Mouse (Mus musculus) telencephalon, adult 2 months (tissue): ENCODE measurements around the gene Gpr62.

Experiments used
- DNase-seq: peaks from one replicate; pipeline ENCODE4 v3.0.0-alpha.2; 2011; ENCODE audit warnings: low read depth, low spot score

The Gpr62 gene

DNA sequence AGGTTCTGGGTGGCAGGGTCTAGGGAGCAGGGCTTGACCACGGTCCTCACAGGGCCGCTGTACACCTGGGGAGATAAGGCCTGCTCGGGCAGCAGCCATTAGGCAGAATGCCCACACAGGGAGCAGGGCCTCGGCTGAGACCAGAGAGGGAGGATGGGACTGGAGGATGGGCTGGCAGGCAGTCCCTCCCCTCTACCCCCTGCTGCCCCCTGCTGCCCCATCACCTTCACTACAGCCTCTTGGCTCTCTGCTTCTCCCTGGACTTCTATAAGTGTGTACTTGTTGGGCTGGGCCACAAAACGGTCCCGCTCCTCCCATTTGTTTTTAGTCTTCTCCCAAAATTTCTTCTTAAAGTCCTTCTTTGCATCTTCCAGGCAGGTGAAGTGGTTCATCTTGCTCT is 8.7 kb upstream of the Gpr62 start:
- no peak for DNase-seq

DNA sequence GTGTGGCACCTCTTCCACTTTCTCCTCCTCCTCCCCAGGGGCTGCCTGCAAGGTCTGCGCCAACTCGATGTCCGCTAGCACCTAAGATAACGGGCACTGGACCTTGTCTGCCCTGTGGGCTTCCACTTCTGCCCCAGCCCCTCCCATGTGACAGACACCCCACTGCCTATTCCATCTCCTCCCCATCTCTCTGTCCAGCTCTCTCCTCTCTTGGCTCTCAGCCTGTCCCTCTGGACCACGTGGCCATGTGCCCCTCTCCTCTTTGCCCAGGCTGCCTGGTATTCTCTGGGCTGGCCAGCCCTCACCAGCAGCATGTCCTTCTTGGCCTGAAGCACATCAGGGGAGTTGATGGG is 8.0 kb upstream of the Gpr62 start:
- no peak for DNase-seq

DNA sequence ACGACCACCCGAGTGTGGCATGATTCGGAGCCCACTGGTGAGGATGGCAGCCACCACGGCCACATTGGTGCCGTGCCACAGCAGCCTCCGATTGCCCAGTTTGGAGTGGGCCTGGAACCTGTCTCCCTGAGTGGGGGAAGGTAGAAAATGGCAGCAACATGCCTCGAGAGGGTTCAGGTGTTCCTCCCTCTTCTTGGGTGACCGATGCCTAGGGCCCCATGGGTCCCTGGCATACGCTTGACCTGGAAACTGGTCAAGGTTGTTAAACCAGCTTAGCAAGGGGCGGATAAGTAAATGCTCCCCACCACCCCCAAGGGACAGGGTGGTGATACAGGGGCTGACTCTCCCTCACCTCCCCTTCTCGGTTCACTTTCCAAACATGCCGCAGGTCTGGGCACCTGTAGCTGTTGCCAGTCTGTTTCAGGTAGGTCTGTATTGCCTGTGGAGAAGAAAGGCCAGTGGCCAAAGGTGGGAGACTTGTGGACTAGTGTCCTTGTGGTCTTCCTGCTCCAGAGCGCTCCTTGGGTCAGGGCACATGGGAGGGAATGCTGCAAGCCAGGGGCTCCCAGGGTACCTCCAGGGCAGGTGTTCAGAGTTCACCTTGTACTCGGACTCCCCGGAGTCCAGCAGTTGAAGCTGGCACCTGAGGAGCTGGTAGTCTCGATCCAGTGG is 7.5 kb upstream of the Gpr62 start:
- DNase-seq: no peak

DNA sequence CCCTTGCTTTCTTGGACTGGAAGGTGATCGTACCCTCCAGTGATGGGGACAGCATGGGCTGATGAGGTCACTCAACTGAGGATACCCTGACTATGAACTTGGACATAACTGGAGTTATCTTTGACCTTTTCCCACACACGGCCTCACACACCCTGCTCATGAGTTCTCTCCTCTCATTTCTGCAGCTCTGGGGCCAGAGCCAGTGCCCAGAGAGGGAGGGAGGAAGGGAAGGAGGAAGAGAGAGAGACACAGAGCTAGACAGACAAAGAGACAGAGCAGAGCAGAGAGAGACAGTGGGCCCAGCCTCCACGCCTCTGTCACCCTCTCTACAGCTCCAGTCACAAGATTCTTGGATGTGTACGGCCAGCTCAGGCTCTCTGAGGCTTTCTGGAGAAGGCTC is 6.6 kb upstream of the Gpr62 start:
- no peak for DNase-seq

DNA sequence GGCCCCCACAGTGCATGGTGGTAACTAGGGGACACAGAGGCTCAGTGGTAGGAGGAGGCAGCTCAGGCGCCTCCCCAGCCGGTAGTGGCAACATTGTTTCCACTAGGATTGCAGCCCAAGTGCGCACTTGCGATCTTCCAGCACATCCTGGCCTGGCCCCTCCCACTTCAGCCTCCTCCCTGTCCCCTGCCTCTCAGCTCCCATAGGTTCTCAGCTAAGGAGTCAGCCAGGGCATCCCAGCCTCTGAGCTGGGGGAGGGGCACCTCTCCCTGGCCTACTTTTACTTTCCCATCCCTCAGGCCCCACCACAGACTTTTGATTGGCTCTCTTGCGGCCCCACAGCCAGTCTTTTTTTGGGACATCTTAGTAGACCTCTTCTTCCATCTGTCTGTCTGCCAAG is 6.2 kb upstream of the Gpr62 start:
- DNase-seq: no peak

DNA sequence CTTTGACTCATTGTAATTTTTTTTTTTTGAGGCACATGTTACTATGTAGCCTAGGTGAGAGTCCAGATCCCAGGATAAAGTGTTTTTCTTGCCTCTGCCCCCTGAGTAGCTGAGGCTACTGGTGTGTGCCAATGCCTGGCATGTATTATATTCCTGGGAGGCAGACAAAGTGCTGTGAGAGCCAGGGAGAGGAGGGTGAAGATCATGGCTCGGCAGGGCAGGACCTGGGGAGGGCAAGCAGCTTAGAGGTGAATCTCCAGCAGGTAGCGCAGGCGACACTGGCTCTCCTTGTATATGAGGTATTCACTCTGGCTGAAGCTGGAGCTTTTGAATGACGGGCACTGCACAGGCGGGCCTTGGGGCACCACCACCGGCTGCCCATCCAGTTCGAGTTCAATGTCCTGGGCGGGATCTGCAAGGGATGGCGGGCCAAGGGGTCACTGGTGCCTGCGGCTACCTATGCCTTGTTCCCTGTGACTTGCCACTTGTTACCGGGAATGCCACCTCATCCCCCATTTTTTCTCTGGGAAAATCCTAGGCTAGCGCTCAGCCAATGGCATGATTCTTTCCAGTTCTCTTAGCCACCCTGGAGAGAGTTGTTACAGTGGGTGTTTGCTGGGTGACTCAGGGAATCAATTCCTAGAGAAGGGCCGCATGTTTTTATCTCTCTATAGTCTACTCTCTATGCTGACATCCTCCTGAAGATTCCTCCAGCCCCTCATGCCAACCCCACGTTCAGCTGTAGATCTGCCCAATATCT is 5.4 kb upstream of the Gpr62 start:
- DNase-seq: no peak

DNA sequence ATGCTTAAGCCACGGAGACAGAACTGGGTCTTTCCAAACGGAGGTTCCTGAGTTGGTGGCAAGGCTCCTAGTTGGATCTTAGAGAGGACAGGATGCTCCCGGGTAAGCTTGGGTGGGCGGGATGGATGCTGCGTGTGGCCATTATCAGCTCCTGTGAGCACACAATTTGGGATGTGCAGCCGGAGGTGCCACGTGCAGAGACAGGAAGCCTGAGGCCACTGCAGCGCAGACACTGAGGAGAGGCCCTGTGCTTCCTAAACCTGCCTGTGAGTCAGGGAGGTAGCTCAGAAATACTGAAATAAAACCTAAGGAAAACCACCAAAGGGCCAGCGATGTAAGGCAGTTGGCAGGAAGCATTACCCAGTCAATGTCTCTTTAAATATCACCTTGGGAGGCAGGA is 4.0 kb upstream of the Gpr62 start:
- no peak for DNase-seq

DNA sequence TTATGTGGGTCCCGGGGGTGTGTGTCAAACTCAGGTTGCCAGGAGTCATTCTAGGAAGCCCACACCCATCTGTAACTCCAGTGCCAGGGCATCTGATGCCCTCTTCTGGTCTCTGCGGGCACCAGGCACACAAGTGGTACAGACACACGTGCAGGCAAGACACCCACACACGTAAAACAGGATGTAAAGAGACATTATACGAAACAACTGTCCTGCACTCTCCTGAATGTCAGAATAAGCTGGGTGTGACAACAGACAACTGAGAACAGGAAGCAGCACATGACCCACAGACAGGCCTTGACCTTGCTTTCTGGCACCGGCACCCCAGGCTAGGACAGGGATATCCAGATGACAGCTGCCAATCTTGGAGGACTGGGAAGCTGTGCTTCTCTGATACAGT is 3.6 kb upstream of the Gpr62 start:
- no peak for DNase-seq

DNA sequence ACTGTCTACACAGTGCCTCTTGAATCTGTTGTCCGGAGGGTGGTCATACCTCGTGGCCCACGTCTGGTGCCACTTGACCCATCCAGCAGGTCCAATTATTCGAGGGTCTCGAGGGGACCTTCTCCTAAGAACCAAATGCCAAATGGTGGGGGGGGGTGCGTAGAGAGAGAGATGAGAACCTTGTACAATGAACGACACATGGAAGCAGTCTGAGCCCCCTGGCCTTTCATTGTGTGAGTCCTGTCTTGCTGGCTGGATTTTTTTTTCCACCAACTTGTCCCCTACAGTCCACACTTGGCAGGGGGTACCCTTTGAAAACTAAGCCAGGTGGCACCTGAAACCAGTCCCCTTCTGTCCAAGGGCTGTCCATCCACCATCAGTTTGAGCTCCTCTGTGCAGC is 2.0 kb upstream of the Gpr62 start:
- no peak for DNase-seq

DNA sequence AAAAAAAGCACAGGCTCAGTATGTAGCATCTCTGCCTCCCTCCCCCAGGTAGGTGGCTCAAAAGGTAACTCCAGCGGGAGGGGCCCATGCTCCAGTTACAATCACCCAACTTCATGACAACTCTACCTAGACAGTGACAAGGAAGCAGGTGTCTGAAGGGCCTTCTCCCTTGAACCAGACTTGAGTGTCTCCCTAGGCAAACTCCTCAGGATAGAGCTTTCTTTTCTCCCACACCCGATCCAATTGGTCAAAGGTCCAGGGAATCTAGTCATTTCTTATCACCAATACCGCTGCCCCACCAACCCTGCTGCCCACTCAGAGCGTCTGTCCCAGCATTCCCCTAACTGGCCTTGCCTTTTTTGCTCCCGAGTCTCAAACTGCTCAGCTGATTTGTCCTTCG is 983 bp upstream of the Gpr62 start:
- no peak for DNase-seq

DNA sequence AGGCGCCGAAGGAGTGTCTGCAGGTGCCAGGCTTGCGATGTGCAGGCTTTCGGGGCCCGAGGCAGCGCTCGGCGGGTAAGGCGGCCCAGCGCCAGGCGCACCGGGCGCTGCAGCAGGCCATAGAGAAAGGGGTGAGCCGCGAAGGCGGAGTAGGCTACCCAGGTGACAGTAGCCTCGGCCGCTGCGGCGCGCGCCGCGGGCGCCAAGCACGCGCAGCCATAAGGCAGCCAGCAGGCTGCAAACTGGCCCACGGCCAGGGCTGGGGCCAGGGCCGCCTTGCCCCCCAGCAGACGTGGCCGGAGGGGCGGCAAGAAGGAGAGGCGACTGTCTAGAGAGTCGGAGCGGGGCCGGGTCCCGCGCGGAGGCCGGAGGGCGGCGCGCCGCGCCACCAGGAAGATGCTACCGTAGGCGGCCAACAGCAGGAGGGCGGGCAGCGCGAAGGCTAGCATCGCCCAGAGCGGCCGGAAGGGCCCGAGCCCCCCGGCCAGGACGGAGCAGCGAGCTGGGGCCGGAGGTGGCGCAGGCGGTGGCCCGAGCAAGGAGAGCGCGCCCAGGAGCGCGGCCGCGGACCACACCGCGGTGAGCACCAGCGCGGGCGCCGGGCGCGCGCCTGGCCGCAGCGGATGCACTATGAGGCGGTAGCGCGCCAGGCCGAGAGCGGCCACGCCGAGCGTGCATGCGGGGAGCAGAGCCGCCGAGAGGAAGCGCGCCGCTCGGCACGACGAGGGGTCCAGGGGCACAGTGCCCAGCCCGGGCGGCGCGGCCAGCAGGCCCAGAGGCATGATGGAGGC is 792 bp downstream of the Gpr62 start:
- no peak for DNase-seq

DNA sequence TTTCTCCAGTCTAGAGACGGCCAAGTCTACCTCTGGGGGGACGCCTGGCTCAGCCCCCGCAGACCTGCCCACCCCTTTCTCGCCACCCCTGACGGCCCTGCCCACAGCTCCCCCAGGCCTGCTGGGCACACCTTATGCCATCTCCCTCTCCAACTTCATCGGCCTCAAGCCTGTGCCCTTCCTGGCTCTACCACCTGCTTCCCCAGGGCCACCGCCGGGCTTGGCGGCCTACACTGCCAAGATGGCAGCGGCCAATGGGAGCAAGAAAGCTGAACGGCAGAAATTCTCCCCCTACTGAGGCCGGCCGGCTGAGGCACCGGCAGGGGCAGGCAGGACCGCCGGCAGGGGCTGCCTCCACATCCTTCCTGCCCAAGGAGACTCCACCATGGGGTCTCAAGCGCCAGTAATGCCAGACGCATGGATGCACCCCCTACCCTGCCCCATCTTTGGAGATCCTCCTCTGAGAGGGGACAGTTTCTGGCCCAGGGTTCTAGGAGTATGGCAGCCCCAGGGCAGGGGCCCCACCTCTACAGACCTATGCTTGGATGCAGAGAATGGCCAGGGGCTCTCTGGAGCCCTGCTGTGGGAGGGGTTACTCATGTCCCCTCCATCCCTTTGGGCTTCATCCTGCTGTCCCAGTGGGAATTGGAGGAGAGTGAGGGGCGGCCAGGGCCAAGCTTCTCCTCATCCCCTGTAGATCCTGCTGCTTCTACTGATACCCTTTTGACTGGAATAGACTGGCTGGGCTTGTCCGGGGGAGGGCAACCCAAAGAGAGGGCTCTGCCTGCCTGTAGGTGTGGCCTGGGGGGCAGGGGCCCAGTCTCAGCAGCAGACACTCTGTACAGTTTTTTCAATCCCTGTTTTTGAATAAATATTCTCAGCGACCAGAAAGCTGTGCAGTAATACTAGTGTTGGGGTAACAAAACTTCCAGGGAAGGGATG is 2.3 kb downstream of the Gpr62 start:
- DNase-seq: no peak

DNA sequence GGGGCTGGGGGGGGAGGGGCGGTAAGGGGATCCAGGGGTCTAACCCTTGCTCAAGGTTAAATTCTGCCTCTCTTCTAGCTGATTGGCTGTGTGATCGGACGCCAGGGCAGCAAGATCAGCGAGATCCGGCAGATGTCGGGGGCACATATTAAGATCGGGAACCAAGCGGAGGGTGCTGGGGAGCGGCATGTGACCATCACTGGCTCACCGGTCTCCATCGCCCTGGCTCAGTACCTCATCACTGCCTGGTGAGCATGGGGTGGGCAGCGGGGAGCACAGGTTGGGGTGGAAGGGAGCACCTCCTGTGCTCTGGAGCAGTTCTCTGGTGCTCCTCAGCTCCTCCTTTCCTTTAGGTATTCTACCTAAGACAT is 3.3 kb downstream of the Gpr62 start:
- no peak for DNase-seq

DNA sequence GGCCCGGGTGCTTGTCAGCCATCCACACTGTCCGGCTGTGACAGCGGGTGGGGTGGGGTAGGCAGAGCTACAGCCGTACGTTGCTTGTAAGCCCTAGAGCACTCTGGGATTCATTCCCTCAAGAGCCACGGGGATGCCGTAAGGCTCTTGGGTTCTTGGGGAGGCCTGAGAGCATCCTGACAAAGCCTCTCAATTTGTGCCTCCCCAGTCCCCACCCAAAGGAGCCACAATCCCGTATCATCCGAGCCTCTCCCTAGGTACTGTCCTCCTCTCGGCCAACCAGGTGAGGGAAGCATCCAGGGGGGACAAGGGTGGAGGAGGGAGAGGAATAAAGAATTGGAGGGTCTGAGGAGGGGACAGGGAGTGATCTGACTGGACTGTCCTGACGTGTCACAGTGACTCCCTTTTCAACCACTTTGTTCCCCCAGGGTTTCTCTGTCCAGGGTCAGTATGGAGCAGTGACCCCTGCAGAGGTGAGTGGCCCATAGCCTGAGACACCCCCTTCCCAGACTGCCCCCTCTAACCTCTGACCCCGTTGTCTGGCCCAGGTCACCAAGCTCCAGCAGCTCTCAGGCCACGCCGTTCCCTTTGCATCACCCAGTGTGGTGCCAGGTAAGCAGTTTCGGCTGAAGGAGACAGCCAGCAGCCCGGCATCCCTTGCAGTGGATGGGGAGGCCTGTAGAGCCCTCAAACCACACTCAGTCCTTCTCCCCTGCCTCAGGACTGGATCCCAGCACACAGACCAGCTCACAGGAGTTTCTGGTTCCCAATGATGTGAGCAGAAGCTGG is 3.9 kb downstream of the Gpr62 start:
- DNase-seq: no peak

DNA sequence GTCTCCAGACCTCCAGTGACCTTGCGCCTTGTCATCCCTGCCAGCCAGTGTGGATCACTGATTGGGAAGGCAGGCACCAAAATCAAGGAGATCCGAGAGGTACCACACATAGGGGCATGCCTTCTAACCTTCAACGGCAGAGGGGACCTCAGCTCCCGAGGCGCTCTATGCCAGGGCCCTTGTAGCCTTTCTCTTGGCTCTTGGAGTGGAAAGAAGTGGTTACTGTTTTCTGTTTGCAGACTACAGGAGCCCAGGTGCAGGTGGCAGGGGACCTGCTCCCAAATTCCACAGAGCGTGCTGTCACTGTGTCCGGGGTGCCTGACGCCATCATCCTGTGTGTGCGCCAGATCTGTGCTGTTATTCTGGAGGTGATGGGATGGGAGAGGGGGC is 4.7 kb downstream of the Gpr62 start:
- no peak for DNase-seq

DNA sequence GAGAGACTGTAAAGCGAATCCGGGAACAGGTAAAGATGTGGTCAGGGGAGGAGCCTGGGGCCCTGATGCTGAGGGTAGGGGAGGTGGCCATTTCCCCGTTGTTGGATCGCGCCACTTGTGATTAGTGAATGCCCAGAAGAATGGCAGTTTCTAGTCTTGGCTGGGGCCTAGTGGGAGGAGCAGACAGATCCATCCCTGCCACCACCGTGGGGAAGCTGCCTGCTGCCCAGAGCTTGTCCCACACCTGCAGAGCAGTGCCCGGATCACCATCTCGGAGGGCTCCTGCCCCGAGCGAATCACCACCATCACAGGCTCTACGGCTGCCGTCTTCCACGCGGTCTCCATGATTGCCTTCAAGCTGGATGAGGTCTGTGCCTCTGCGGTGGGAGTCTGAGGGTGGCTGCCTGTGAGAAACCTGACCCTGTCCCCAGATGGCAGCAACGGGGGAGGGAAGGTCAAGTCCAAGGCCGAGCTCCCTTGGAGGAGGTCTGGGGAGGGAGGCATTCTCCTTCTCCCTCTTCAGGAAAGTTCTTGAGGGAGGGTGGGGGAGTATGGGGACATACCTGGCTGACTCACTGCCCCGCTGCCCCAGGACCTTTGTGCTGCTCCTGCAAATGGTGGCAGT is 5.2 kb downstream of the Gpr62 start:
- no peak for DNase-seq

DNA sequence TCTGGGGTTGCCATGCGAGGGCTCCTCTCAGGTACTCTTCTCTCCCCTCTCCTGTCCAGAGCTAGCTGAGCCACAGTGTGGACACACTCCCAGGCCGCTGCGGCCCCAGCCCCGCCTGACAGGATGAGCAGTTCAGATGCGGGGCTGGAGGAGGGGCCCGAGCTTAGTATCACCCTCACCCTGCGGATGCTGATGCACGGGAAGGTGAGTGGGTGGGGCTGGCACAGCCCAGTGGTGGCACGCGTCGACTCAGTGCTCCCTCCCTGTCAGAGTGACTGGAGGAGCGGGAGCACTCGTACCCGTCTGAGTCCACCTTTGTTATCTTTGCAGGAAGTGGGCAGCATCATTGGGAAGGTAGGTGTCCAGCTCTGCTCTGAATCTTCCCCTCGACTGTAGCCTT is 5.8 kb downstream of the Gpr62 start:
- no peak for DNase-seq

DNA sequence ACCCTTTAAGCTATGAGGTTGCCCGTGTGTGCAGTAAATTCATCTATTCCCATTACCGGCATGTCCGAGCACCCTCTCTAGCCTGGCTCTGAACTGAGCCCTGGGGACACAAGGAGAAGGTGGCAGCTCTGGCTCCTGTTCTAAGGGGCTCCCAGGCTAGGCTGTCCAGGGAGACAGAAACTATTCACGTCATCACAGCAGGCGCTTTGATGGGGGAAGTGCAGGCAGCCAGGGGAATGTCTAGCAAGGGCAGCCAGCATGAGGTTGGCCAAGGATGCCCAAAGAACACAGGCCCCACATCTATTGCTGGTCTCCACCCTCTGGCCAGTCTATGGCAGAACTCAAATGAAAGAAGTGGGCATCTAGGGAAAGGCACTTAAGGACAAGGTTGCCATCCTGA is 7.8 kb downstream of the Gpr62 start:
- no peak for DNase-seq

DNA sequence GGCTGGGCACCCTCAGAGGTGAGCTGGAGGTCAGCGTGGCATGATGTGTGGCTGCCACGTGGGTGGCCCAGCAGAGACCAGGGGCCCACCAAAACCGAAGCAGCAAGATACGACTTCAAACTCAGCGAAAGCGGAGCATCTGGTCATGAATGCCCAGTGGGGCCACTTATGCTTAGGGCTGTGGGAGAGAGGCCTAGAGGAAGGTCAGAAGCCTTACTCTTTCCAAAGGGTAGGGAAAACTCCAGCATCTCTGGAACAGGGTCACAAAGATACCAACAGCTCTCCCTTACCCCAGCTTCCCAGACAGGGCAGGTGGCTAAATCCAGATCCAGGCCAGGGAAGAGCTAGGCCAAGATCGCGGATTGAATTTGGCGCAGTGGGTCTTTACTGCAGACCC is 8.6 kb downstream of the Gpr62 start:
- DNase-seq: no peak

DNA sequence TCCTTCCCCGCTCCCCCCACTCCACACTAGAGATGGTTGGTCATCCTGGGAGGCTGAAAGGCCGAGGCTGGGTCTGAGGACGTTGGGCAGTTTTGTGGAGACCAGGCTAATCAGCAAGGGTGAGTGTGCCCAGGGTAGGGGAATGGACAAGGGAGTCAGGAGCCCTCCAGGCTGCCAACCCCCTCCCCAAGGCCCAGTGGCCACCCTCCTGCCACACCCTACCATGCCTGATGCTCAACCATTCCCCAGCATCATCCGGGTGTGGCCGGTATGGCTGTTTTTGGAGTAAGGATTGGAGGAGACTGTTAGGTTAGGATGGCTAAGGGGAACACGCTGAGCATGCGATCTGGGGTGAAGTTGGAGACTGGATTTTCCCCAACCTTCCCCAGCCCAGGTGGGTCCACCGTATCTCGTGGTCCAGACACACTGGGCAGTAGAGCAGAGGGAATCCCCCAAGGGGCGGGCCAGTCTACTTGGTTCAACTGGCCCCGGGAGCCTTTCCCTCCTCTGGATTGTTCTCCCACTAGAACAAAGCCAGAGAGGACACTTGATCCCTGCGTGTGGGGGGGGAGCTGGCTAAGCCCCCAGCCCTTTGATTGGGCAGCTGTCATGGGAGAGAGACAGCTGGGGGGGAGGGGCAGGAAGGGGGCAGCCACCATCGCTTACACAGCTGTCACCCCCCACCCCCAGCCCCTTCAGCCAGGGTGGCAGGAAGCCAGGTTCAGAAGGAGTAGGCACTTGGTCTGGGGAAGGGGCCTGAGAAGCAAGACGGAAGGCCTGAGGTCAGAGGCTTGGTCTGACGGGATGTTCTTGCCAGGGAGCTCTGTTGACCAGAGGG is 9.2 kb downstream of the Gpr62 start:
- no peak for DNase-seq
